In the genomic region with DNA sequence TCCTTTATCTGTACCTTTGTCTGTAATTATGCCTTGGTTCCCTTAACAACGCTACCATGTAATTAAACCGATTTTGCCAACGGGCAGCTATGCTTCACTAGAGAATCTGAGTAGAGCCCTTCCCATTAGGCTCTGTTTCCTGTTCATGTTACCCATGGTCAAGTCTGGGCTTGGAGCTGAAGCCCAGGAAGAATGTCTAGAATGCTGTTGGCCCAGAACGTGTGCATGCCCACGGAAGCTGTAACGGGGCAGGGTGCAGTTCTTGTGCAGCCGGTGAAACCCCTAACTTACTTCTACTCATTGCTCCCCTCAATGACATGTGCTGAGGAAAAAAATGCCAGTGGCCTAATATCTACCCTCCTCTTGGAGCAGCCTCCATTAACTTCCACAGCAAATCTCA, we compare ENCODE assay signal across 13 mouse cellular contexts. TPM values are rescaled to one million over a fixed set of nuclear protein-coding genes. Genes with fewer than 3 reads are reported as not detected.
DNase-seq lines count a peak whose midpoint lies in the region; ATAC-seq and TF ChIP-seq lines count a peak whose summit lies in the region.
"Had no signal": no experiment of that assay in that cellular context is flagged by ENCODE, and none has a peak within 500 bp of the region (broad histone marks: within the 10 kb centered on the region; RNA-seq: fewer than 3 reads in every experiment).

No protein-coding gene starts in this region.

- H3K36me3 ChIP-seq in limb, embryonic 11.5 days (ENCODE audit: control insufficient read depth, insufficient read depth, low read length): no peaks in the 10 kb centered on the region
- H3K36me3 ChIP-seq in limb, embryonic 10.5 days: 0 out of 2 replicates have a peak, but pooled peaks cover 2% of the 10 kb centered on the region
- H3K36me3 ChIP-seq in embryonic facial prominence, embryonic 14.5 days (ENCODE audit: control insufficient read depth, insufficient read depth, low read length): no peaks in the 10 kb centered on the region
- H3K36me3 ChIP-seq in midbrain, postnatal 0 days (ENCODE audit: insufficient read depth, low read length): no peaks in the 10 kb centered on the region
- H3K36me3 ChIP-seq in thymus, adult 2 months (ENCODE audit: control insufficient read depth, insufficient read depth, low read length): no peaks in the 10 kb centered on the region
- H3K36me3 ChIP-seq: embryonic facial prominence, embryonic 12.5 days; lung, embryonic 15.5 days had no signal

- no peaks in the 10 kb centered on the region for H3K9me3 ChIP-seq in limb, embryonic 11.5 days (ENCODE audit: control insufficient read depth, low read length)
- H3K9me3 ChIP-seq in limb, embryonic 10.5 days (replicated peaks): no peaks in the 10 kb centered on the region
- no peaks in the 10 kb centered on the region for H3K9me3 ChIP-seq in embryonic facial prominence, embryonic 14.5 days (ENCODE audit: control insufficient read depth, low read length)
- no peaks in the 10 kb centered on the region for H3K9me3 ChIP-seq in midbrain, postnatal 0 days (ENCODE audit: low read length)
- H3K9me3 ChIP-seq: embryonic facial prominence, embryonic 12.5 days; lung, embryonic 15.5 days had no signal

- H3K4me1 ChIP-seq in limb, embryonic 11.5 days (ENCODE audit: control insufficient read depth, insufficient read depth, low read length): peaks cover 8% of the 10 kb centered on the region; the same call in 1 of the 2 replicates
- H3K4me1 ChIP-seq in limb, embryonic 10.5 days: peaks cover 44% of the 10 kb centered on the region
- H3K4me1 ChIP-seq in embryonic facial prominence, embryonic 14.5 days (ENCODE audit: control insufficient read depth, insufficient read depth, low read length): peaks cover 33% of the 10 kb centered on the region
- H3K4me1 ChIP-seq in midbrain, postnatal 0 days (ENCODE audit: insufficient read depth, low read length): no peaks in the 10 kb centered on the region; the same call in 1 of the 2 replicates
- H3K4me1 ChIP-seq in thymus, adult 2 months (replicated peaks; ENCODE audit: control insufficient read depth, insufficient read depth, low read length): peaks cover 22% of the 10 kb centered on the region

- no peak for TF ChIP-seq CTCF in midbrain, postnatal 0 days (IDR thresholded peaks at IDR 0.05)
- TF ChIP-seq CTCF in thymus, adult 2 months (IDR thresholded peaks at IDR 0.05; ENCODE audit: borderline replicate concordance, control insufficient read depth, extremely low read depth, insufficient read depth, low read length, poor library complexity): no peak

- H3K27ac ChIP-seq in limb, embryonic 11.5 days (replicated peaks; ENCODE audit: low read depth, low read length): no peak overlapping the region
- H3K27ac ChIP-seq in limb, embryonic 10.5 days: no peak overlapping the region
- no peak overlapping the region; the same call in 1 of the 2 replicates for H3K27ac ChIP-seq in embryonic facial prominence, embryonic 14.5 days (replicated peaks; ENCODE audit: low read depth, low read length)
- H3K27ac ChIP-seq in midbrain, postnatal 0 days (ENCODE audit: low read depth, low read length): no peak overlapping the region
- no peak overlapping the region for H3K27ac ChIP-seq in thymus, adult 2 months (ENCODE audit: control insufficient read depth, insufficient read depth, low read length)
- H3K27ac ChIP-seq: embryonic facial prominence, embryonic 12.5 days; lung, embryonic 15.5 days had no signal

- no peak overlapping the region for H3K4me3 ChIP-seq in limb, embryonic 11.5 days (ENCODE audit: low read depth, low read length)
- H3K4me3 ChIP-seq in limb, embryonic 10.5 days: no peak overlapping the region
- no peak overlapping the region for H3K4me3 ChIP-seq in embryonic facial prominence, embryonic 14.5 days (ENCODE audit: low read depth, low read length)
- no peak overlapping the region for H3K4me3 ChIP-seq in midbrain, postnatal 0 days (ENCODE audit: low read depth, low read length)
- H3K4me3 ChIP-seq in thymus, adult 2 months (ENCODE audit: control insufficient read depth, insufficient read depth, low read length): no peak overlapping the region
- H3K4me3 ChIP-seq: embryonic facial prominence, embryonic 12.5 days; lung, embryonic 15.5 days had no signal

- H3K4me2 ChIP-seq in limb, embryonic 11.5 days (ENCODE audit: low read depth, severe bottlenecking): no peak overlapping the region
- H3K4me2 ChIP-seq in embryonic facial prominence, embryonic 14.5 days (ENCODE audit: low read depth, low read length): peak overlapping the region; percentile 98; the same call in 1 of the 2 replicates
- H3K4me2 ChIP-seq in midbrain, postnatal 0 days (ENCODE audit: low read depth, low read length, poor library complexity, severe bottlenecking): peak overlapping the region; percentile 95; the same call in 1 of the 2 replicates
- H3K4me2 ChIP-seq: lung, embryonic 15.5 days had no signal

- no peaks in the 10 kb centered on the region for H3K27me3 ChIP-seq in limb, embryonic 11.5 days (ENCODE audit: control insufficient read depth, insufficient read depth, low read length)
- no peaks in the 10 kb centered on the region for H3K27me3 ChIP-seq in limb, embryonic 10.5 days (ENCODE audit: low read depth, poor library complexity, severe bottlenecking)
- H3K27me3 ChIP-seq in embryonic facial prominence, embryonic 14.5 days (replicated peaks; ENCODE audit: control insufficient read depth, insufficient read depth, low read length): no peaks in the 10 kb centered on the region
- no peaks in the 10 kb centered on the region for H3K27me3 ChIP-seq in midbrain, postnatal 0 days (ENCODE audit: insufficient read depth, low read length)
- peaks cover 21% of the 10 kb centered on the region for H3K27me3 ChIP-seq in thymus, adult 2 months (ENCODE audit: control insufficient read depth, insufficient read depth, low read length)
- H3K27me3 ChIP-seq: embryonic facial prominence, embryonic 12.5 days; lung, embryonic 15.5 days had no signal

- no peak for ATAC-seq in limb, embryonic 11.5 days (ENCODE audit: insufficient number of reproducible peaks, low FRiP score, low TSS enrichment, low read depth)
- ATAC-seq in embryonic facial prominence, embryonic 14.5 days (ENCODE audit: low read depth): peak; percentile 49; the same call in 1 of the 2 replicates
- ATAC-seq in midbrain, postnatal 0 days (ENCODE audit: low FRiP score): no peak

- DNase-seq in limb, embryonic 11.5 days (ENCODE audit: low spot score): peak; percentile 39
- no peak for DNase-seq in limb, embryonic 10.5 days (ENCODE audit: low spot score)
- DNase-seq in embryonic facial prominence, embryonic 14.5 days (ENCODE audit: low spot score): peak; percentile 83
- peak; percentile 55 for DNase-seq in forelimb bud, embryonic 11.5 days (ENCODE audit: low read depth, low spot score)
- DNase-seq in midbrain, postnatal 0 days (ENCODE audit: low spot score): no peak
- no peak for DNase-seq in thymus, adult 2 months
- no peak for DNase-seq in ovary, postnatal 10 days (ENCODE audit: low spot score)
- DNase-seq in layer of hippocampus, adult 9-10 months (ENCODE audit: low spot score): no peak
- DNase-seq: cerebellum, postnatal 10 days; heart, postnatal 36 days had no signal

- no peak for TF ChIP-seq POLR2A in thymus, adult 2 months (IDR thresholded peaks at IDR 0.05; ENCODE audit: control insufficient read depth, extremely low read depth, insufficient read depth, low read length, poor library complexity)

- no peak overlapping the region for H3K9ac ChIP-seq in limb, embryonic 11.5 days (ENCODE audit: low read length)
- no peak overlapping the region for H3K9ac ChIP-seq in embryonic facial prominence, embryonic 14.5 days (ENCODE audit: low read depth, low read length)
- no peak overlapping the region for H3K9ac ChIP-seq in midbrain, postnatal 0 days (replicated peaks; ENCODE audit: low read length, poor library complexity, severe bottlenecking)
- H3K9ac ChIP-seq: embryonic facial prominence, embryonic 12.5 days; lung, embryonic 15.5 days had no signal

- 81% methylated on average over 7 of the region's 7 CpGs for WGBS in limb, embryonic 11.5 days
- 86% methylated on average over 7 of the region's 7 CpGs for WGBS in limb, embryonic 10.5 days
- whole genome bisulfite sequencing in embryonic facial prominence, embryonic 14.5 days: 58% methylated on average over 7 of the region's 7 CpGs
- WGBS in midbrain, postnatal 0 days: 80% methylated on average over 7 of the region's 7 CpGs
- WGBS in thymus, adult 2 months: 94% methylated on average over 7 of the region's 7 CpGs

RNA-seq across cellular contexts. Expression of gene Fjx1, which starts 4.5 kb away (rescaled TPM):
- 13.7 and 16.7 TPM in 2 replicates for polyA plus RNA-seq in limb, embryonic 11.5 days (2014; fragmentation: Nextera tagmentation; extraction: Ambion mirVana)
- polyA plus RNA-seq in limb, embryonic 10.5 days (2016; fragmentation: Nextera tagmentation; extraction: Ambion mirVana): 16.0 and 16.4 TPM in 2 replicates
- polyA plus RNA-seq in embryonic facial prominence, embryonic 14.5 days (2014; fragmentation: Nextera tagmentation; extraction: Ambion mirVana): 11.8 and 14.9 TPM in 2 replicates
- 78.9 and 91.8 TPM in 2 replicates for total RNA-seq in midbrain, postnatal 0 days (2014; rRNA removed)
- polyA plus RNA-seq in midbrain, postnatal 0 days (2015; fragmentation: Nextera tagmentation; extraction: Ambion mirVana): 27.1 and 28.5 TPM in 2 replicates
- polyA plus RNA-seq in thymus, adult 2 months (2012; rRNA removed): 2.0 TPM in 2 replicates
- total RNA-seq: liver, adult 2 months had no signal

RNA-seq across cellular contexts. Expression of gene Trim44, which starts 40.2 kb away (rescaled TPM):
- polyA plus RNA-seq in limb, embryonic 11.5 days (2014; fragmentation: Nextera tagmentation; extraction: Ambion mirVana): 38.9 and 46.4 TPM in 2 replicates
- 26.3 and 30.3 TPM in 2 replicates for polyA plus RNA-seq in limb, embryonic 10.5 days (2016; fragmentation: Nextera tagmentation; extraction: Ambion mirVana)
- 32.1 and 34.5 TPM in 2 replicates for polyA plus RNA-seq in embryonic facial prominence, embryonic 14.5 days (2014; fragmentation: Nextera tagmentation; extraction: Ambion mirVana)
- total RNA-seq in midbrain, postnatal 0 days (2014; rRNA removed): 114 and 132 TPM in 2 replicates
- polyA plus RNA-seq in midbrain, postnatal 0 days (2015; fragmentation: Nextera tagmentation; extraction: Ambion mirVana): 42.2 and 50.6 TPM in 2 replicates
- 35.2 and 35.6 TPM in 2 replicates for polyA plus RNA-seq in thymus, adult 2 months (2012; rRNA removed)

Comparison
In these comparisons a context has a peak if more than half of its experiments do, and no peak if none do; other contexts are left out.
1. DNase-seq: peak in limb, embryonic 11.5 days (single experiment), embryonic facial prominence, embryonic 14.5 days (single experiment) and forelimb bud, embryonic 11.5 days (single experiment); none in limb, embryonic 10.5 days (single experiment), midbrain, postnatal 0 days (single experiment), thymus, adult 2 months (single experiment), ovary, postnatal 10 days (single experiment) and layer of hippocampus, adult 9-10 months (single experiment).